Mouse (Mus musculus) forebrain, embryonic 16.5 days (tissue): ENCODE measurements around the gene Fam210b. TPM values are rescaled to one million over a fixed set of nuclear protein-coding genes. Genes with fewer than 3 reads are reported as not detected.
"Not testable (repeated sequence)": the region's sequence is repeated elsewhere in the genome, so short reads cannot be mapped to it uniquely, and the experiment has no call there.

Experiments
- ATAC-seq: fragments of 200-750 bp; cut with Nextera tagmentation; 2 replicates; pipeline ENCODE4 v1.8.0; 2017; ENCODE audit warnings: mild to moderate bottlenecking, moderate library complexity
- H3K27ac ChIP-seq: fragments of 300-500 bp; sonication (generic); 2 replicates; pipeline ENCODE4 v1.5.1; 2014; ENCODE audit warnings: low read length, control low read depth
- H3K27me3 ChIP-seq: fragments of 300-500 bp; sonication (generic); replicated peaks from 2 replicates; pipeline ENCODE4 v1.6.1; 2014; ENCODE audit warnings: low read length; ENCODE audit not compliant: control insufficient read depth, insufficient read depth
- H3K36me3 ChIP-seq: fragments of 300-500 bp; sonication (generic); 2 replicates; pipeline ENCODE4 v1.6.1; 2014; ENCODE audit not compliant: control insufficient read depth, insufficient read depth
- H3K4me1 ChIP-seq: fragments of 300-500 bp; sonication (generic); replicated peaks from 2 replicates; pipeline ENCODE4 v1.6.1; 2014; ENCODE audit warnings: low read length; ENCODE audit not compliant: control insufficient read depth, insufficient read depth
- H3K4me2 ChIP-seq: fragments of 300-500 bp; sonication (generic); 2 replicates; pipeline ENCODE4 v1.6.1; 2014; ENCODE audit warnings: mild to moderate bottlenecking, low read length, control low read depth
- H3K4me3 ChIP-seq: fragments of 300-500 bp; sonication (generic); replicated peaks from 2 replicates; pipeline ENCODE4 v1.5.1; 2014; ENCODE audit warnings: mild to moderate bottlenecking, low read length, control low read depth
- H3K9ac ChIP-seq: fragments of 300-500 bp; sonication (generic); replicated peaks from 2 replicates; pipeline ENCODE4 v1.6.1; 2014; ENCODE audit warnings: low read depth, low read length, control low read depth
- H3K9me3 ChIP-seq: fragments of 300-500 bp; sonication (generic); 2 replicates; pipeline ENCODE4 v1.6.1; 2016; ENCODE audit warnings: low read length; ENCODE audit not compliant: control insufficient read depth
- WGBS: fragments of 180-500 bp; shearing (Covaris S2); extraction: QIAGEN DNeasy Blood & Tissue Kit; methylation state at CpG from one replicate; pipeline ENCODE4 v1.1.7; 2014; 5-methylcytosine and 5-hydroxymethylcytosine counted together
- polyA plus RNA-seq: library from polyadenylated mRNA; unstranded; fragments of >200 nt; fragmentation: Nextera tagmentation; extraction: Ambion mirVana; gene quantifications from 2 replicates; pipeline ENCODE4 v1.2.1, GENCODE M21; 2015

The Fam210b gene
- 77.9 and 93.9 TPM in 2 replicates for polyA plus RNA-seq

DNA sequence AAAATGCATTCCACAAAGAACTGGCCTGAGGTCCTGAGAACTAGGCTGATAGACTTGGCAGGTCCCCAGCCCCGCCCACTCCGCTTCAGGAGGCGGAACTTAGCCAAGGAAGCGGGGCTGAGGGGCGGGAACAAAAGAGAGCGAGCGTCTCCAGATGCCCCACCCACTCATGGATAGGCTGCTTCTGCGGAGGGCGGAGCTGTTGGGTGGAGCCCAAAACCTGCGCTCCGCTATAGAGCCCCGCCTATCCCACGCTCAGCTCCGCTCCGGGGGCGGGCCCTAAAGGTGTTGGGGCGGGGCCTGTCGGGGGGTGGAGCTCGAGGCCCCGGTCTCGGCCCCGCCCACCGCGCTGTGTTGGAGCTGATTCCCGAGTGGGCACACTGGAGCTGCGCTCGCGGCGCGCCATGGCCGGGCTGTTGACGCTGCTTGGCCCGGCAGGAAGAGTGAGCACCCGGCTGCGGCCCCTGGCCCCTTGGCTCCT lies at the start of gene Fam210b:
TSS of gene Fam210b (plus strand) at position 308 of the 481 bp plus-strand sequence.
- H3K27ac ChIP-seq = peak within 1 kb of the TSS; percentile 79
- peaks cover 52% of the 10 kb centered on the region for H3K4me1 ChIP-seq
- peak; percentile 89 for ATAC-seq
- no peaks in the 10 kb centered on the region for H3K36me3 ChIP-seq
- peak within 1 kb of the TSS; percentile 96 for H3K4me2 ChIP-seq
- no peaks in the 10 kb centered on the region for H3K9me3 ChIP-seq
- H3K9ac ChIP-seq = peak within 1 kb of the TSS; percentile 79
- no peaks in the 10 kb centered on the region for H3K27me3 ChIP-seq
- under 1% methylated on average over 34 of the region's 35 CpGs for WGBS
- peak within 1 kb of the TSS; percentile 76 for H3K4me3 ChIP-seq

DNA sequence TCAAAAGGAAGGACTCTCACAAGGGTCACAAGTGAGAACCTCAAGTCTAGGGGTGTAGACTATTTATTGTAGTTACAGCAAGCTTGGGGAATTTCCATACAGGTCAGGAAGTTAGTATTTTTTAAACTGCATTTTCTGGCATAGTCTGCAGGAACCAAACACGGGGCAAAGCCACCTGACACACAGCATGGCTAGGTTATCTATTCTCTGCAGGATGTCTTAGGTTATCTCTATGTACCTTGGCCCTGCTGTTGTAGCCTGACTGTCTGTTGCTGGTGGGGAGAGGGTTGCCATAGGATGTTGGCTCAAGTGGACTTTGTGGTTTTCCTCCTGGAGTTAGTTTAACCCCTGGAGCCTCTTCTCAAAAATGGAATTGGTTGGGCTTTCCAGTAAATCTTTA lies 47.3 kb upstream of the Fam210b start:
- H3K27ac ChIP-seq = no peak overlapping the region
- WGBS = 70% methylated on average over 1 of the region's 1 CpGs
- no peak overlapping the region for H3K4me2 ChIP-seq
- no peak overlapping the region for H3K9ac ChIP-seq
- no peak for ATAC-seq
- H3K27me3 ChIP-seq = no peaks in the 10 kb centered on the region
- H3K36me3 ChIP-seq = no peaks in the 10 kb centered on the region
- no peak overlapping the region for H3K4me3 ChIP-seq
- H3K4me1 ChIP-seq = peaks cover 13% of the 10 kb centered on the region
- H3K9me3 ChIP-seq = no peaks in the 10 kb centered on the region

DNA sequence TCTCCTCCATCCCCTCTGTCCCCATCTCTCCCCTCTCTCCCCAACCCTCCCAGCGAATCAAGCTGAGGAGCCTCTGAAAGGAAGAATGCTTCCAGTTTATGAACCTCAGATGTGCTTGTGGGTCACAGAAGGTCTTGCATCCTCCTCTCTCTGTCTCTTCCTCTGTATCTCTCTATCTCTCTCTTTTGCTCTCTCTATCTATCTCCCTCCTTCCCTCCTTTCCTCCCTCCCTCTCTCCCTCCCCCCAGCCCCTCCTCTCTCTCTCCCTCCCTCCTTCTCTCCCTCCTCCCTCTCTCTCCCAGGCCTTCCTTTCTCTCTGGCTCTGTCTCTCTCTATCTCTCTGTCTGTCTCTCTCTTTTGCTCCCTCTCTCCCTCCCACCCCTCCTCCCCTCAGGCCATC lies 46.8 kb upstream of the Fam210b start:
- Histone ChIP-seq H3K4me1 (peaks cover 11% of the 10 kb centered on the region), H3K9me3 (no peaks in the 10 kb centered on the region), H3K36me3 (no peaks in the 10 kb centered on the region), H3K27ac (no peak overlapping the region), H3K4me3 (no peak overlapping the region), H3K4me2 (no peak overlapping the region), H3K27me3 (no peaks in the 10 kb centered on the region), H3K9ac (no peak overlapping the region)
- no peak for ATAC-seq
- WGBS = 50% methylated on average over 1 of the region's 1 CpGs

DNA sequence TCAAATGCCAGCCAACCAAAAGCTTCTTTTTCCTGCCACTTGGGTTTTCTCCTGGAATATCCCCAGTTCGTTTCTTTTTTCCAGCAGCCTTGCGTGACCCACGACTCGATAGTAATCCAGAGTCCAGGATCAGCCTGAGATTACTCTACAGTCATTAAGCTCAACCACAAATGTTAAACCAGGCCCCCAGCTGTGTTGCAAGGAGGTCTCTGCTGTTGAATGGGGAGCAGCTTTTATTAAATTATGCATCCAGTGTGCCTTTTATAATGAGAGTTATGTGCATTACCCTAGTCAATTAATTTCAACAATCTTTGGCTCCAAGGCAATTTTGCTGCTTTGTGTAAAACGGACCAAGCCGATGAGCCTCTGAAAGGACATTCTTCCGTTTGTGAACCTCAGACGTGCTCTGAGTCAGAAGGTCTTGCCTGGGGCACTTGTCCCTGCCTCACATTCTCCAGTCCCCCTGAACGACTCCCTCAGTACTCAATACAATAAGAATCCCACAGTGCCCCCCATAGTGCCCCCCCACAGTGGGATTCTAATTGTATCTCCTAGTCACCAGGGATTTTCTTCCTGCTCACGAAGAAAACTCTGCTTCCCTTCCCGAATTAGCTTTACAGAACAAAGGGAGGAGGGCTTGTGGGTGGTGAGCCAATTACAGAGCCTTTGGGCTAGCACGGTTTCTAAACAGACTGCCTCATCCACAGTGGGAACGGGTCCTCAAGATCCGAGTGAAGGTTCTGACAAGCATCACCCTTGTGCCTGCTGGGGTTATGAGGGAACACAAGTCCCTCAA lies 46.0 kb upstream of the Fam210b start:
- ATAC-seq = no peak; the same call in 1 of the 2 replicates
- Histone ChIP-seq H3K4me1 (peaks cover 16% of the 10 kb centered on the region), H3K27ac (no peak overlapping the region), H3K36me3 (no peaks in the 10 kb centered on the region), H3K9me3 (no peaks in the 10 kb centered on the region), H3K27me3 (no peaks in the 10 kb centered on the region), H3K4me3 (no peak overlapping the region), H3K4me2 (peak overlapping the region; percentile 6; the same call in 1 of the 2 replicates), H3K9ac (0 out of 2 replicates have a peak overlapping the region, but pooled peaks have one; percentile 3)
- WGBS = 6% methylated on average over 14 of the region's 14 CpGs

DNA sequence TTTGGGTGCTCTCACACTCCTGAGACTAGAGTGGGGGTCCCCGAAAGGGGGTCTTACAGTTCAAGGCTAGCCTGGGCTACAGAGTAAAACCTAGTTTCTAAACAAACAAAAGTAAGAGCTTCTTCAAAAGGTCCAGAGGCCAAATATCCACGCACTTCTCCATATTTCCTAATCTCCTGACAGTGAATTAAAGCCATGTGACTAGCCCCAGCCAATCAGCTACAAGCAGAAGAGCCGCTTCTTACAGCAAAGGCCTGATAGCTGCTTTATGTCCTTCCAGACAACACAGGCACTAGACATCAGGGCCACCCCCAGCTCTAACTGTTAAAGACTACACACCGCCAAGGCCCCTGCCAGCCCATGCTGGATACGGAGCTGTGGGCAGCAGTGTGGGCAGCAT lies 43.0 kb upstream of the Fam210b start:
- H3K36me3 ChIP-seq = no peaks in the 10 kb centered on the region

DNA sequence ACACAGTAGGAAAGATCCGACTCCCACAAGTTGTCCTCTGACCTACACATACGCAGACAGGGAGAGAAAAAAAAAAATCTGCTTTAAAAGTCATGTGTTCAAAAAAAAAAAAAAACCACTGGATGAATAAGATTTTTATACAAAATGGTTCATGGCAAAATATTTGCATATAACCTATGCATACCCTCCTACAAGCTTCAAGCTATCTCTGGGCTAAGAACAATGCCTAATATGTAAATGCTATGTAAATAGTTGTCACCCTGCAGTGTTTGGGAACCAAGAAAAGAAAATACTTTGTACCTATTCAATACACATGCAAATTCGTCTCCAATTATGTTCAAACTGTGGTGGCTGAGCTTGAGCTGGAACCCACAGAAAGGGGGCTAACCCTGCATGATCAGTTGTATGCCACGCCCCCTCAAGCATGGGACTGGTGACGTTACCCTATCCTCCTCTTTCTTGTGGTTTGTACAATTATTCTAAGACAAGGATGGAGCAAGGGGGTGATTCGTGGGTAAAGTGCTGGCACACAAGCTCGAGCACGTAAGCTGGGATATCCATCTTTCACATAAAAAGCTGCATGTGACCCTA lies 41.2 kb upstream of the Fam210b start:
- Histone ChIP-seq H3K4me2 (no peak overlapping the region), H3K9me3 (no peaks in the 10 kb centered on the region), H3K27ac (no peak overlapping the region), H3K36me3 (no peaks in the 10 kb centered on the region), H3K27me3 (no peaks in the 10 kb centered on the region), H3K9ac (no peak overlapping the region), H3K4me3 (no peak overlapping the region), H3K4me1 (peaks cover 16% of the 10 kb centered on the region)
- peak; percentile 69 for ATAC-seq
- WGBS = 20% methylated on average over 8 of the region's 8 CpGs

More for the DNA sequence above, 43.0 kb upstream of the Fam210b start:
- Histone ChIP-seq H3K4me1 (peaks cover 20% of the 10 kb centered on the region), H3K27me3 (no peaks in the 10 kb centered on the region), H3K27ac (no peak overlapping the region), H3K9me3 (no peaks in the 10 kb centered on the region), H3K4me2 (no peak overlapping the region), H3K9ac (no peak overlapping the region), H3K4me3 (no peak overlapping the region)
- ATAC-seq = no peak
- WGBS = 94% methylated on average over 5 of the region's 5 CpGs

DNA sequence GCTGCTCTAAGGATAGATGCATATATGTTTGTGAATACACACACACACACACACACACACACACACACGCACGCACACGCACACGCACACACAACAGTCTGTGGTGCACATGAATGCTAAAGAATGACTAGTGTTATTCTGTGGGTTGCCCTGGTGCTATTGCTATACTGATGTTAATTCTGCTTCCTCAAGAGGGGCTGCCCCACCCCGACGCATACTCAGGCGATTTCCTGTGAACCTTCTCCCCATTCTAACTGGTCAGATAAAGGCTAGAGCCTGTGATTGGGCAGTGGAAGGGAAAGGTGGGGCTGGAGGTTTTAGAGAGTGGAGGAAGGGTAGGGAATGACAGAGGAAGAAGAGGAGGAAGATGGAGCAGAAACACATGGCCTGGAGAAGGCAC lies 39.8 kb upstream of the Fam210b start:
- not testable (repeated sequence) for ATAC-seq

DNA sequence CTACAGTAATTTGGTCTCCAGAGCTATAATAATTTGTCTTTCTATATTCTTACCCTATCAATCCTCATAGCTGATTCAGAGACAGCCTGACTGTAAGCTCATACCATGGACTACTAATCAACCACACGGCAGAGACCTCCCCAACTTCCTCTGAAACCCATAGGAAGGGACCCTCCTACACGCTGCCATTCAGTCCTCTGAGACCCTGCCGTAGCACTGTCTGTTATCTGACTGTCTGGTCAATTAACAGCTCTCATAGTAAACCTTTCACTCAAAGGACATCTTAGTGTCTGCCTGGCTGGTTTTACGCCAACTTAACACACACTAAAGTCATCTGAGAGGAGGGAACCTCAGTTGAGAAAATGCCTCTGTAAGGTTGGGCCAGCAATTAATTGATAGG lies 38.8 kb upstream of the Fam210b start:
- no peaks in the 10 kb centered on the region for H3K36me3 ChIP-seq
- no peak overlapping the region for H3K4me2 ChIP-seq
- H3K9me3 ChIP-seq = no peaks in the 10 kb centered on the region
- no peak overlapping the region for H3K9ac ChIP-seq
- no peak for ATAC-seq
- H3K4me3 ChIP-seq = no peak overlapping the region
- H3K27me3 ChIP-seq = no peaks in the 10 kb centered on the region
- peaks cover 8% of the 10 kb centered on the region for H3K4me1 ChIP-seq
- 75% methylated on average over 4 of the region's 4 CpGs for WGBS
- no peak overlapping the region for H3K27ac ChIP-seq

More for the DNA sequence above, 39.8 kb upstream of the Fam210b start:
- H3K36me3 ChIP-seq, H3K27ac ChIP-seq, H3K9me3 ChIP-seq, H3K27me3 ChIP-seq, H3K4me1 ChIP-seq, H3K4me2 ChIP-seq, H3K4me3 ChIP-seq, H3K9ac ChIP-seq: not testable (repeated sequence)
- WGBS = 78% methylated on average over 7 of the region's 7 CpGs

DNA sequence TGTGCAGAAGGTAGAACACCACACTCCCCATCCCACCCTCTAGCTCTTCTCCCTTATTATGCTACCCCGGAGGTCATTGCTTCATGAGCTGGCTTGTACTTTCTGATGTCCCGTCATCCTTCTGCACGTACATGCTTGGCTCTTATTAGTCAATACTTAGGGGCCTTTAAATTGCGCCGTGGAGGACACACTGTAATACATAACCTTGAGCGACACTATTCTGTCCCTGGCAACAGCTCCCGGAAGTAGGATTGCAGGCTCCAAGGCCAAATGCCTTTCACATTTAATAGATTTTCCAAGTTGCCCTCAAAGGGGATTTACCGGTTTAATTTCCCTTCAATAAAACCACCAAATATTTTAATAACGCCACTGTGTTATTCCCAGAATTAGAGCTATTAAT lies 33.6 kb upstream of the Fam210b start:
- 89% methylated on average over 9 of the region's 9 CpGs for WGBS
- no peaks in the 10 kb centered on the region for H3K27me3 ChIP-seq
- no peak overlapping the region for H3K4me3 ChIP-seq
- no peaks in the 10 kb centered on the region for H3K36me3 ChIP-seq
- H3K4me1 ChIP-seq = no peaks in the 10 kb centered on the region
- no peak overlapping the region for H3K4me2 ChIP-seq
- no peak for ATAC-seq
- H3K9me3 ChIP-seq = no peaks in the 10 kb centered on the region
- no peak overlapping the region for H3K9ac ChIP-seq
- no peak overlapping the region for H3K27ac ChIP-seq
